Mouse (Mus musculus) forelimb bud, embryonic 11.5 days (tissue): ENCODE data around the gene Cebpg.
A peak's percentile ranks its signal among the peaks of the same experiment; 100 is the strongest.

ENCODE experiments used
- DNase-seq: peaks from one replicate; pipeline ENCODE4 v3.0.0-alpha.2; 2012; ENCODE audit warnings: low read depth, low spot score

Cebpg gene

GRCm38 (mm10) chr7:35054286-35054685, 2.1 kb downstream of the Cebpg start:
- DNase-seq, result no peak

GRCm38 (mm10) chr7:35053161-35053560, 3.2 kb downstream of the Cebpg start:
- no peak for DNase-seq

DNA sequence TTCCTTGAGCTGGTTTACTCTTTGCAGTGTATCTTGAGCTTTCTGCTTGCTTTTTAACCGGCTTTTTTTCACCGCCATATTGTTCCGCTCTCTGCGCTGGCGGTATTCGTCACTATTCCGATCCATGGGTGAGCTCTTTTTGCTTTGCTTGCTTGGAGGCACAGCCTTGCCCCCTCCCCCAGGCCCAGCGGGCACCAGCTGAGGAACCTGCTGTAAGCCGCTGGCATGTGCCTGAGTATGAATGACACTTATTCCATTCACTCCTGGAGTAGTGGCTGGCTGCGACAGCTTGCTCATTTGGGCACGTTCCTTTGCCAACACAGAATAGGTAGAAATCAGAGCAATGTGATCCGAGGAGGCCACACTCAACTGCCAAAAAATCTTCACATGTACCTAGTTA, 5.8 kb downstream of the Cebpg start:
- DNase-seq, result no peak

GRCm38 (mm10) chr7:35046091-35046490, 10.3 kb downstream of the Cebpg start:
- no peak for DNase-seq

GRCm38 (mm10) chr7:35044719-35045118, 11.7 kb downstream of the Cebpg start:
- no peak for DNase-seq

GRCm38 (mm10) chr7:35043266-35043817, 13.0 kb downstream of the Cebpg start:
- no peak for DNase-seq

DNA sequence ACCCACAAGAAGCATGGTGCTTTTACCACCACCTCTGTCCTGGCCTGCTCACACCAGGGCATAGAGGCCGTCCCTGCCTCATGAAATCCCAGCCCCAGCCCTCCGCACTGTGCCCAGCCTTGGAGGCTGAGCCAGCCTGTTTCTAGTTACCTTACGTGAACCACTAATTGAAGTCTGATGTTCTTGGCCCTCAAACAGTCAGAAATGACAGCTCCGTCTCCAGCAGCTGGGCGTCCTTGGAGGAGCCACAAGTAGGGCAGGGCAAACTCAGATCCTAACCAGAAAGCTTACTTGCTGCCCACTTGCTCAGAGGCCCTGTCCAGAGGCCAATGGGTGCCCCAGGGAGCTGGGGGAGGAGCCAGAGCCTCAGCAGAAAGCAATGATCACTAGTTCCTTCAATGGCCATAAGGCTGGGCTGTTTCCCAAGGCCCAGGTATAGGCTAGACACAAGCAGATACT, 13.6 kb downstream of the Cebpg start:
- DNase-seq, result peak; percentile 56

DNA sequence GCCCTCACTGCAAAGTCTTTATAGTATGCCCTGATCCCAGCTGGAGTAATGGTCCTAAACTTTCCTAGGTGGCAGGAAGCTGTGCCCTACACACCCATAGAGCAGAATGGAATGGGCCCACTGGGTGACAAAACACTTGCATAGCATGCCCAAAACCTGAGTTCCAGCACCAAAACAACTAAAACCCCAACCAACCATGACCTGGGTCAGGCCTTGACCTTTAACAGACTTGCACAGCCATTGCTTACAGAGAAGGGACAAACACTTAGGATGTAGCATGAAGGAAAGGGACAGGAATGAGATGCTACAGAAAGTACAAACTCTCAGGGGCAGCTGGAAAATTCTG, 14.2 kb downstream of the Cebpg start:
- no peak for DNase-seq

DNA sequence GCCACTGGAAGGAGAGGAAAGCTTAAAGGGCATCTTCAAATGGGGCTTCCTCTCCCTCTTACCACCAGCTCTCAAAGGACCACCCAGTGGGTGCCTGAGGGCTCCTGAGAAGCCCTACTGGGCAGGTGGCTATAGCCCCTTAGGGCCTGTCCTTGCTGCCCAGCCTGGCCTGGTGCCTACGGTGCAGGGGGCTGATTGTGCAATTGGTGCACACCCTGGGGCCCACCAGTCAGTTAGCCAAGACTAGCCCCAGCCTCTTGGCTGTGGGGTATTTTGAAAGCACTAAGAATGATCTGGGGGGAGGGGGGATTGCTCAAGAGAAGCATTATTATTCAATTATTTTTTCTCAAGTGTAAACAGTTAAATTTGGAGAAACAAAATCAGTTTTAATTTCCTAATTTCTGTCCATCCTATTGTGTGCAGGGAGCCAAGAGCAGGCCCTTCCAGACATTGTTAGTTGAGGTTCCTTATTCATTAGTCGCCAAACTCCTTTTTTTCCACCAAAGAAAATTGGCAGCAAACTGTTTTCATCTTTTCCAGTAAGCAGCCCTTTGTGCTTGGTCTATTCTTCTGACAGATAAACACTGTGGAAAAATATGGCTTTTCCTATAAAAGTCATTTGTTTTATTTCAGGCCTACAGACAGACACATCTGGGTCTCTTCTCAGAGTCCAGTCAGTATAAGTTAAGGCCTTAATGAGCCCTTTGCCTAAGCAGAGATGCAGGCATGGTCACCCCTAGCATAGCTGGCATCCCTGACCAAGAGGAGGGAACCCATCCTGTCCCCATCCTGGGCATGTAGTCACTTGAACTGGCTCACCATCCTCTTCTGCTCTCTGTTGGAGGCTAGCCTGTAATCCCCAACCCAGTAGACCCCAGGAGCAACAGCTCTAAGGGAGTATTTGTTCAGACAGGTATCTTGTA, 14.8 kb downstream of the Cebpg start:
- no peak for DNase-seq

- no peak for DNase-seq
Observed at GRCm38 (mm10) chr7:35040176-35040972, 16.0 kb downstream of the Cebpg start.

DNA sequence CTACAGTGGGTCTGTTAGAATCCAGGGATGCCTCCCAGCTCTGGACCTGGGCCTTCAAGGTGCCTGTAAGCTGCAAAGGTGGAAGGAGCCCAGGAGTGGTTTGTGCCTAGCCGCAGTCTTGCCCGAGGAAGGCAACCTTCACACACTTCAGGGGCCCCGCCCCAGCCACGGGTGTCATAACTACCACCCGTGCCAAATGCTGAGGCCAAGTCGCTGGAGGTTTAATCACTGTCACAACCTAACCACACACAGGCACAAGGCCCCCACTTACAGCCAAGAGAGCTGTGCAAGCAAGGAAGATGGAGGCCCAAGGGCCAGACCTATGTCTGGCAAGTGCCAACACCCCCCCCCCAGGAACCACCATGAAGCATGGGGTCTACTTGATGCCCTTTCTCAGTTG, 19.0 kb downstream of the Cebpg start:
- no peak for DNase-seq

- no peak for DNase-seq
Observed at GRCm38 (mm10) chr7:35036266-35036731, 20.1 kb downstream of the Cebpg start.

DNA sequence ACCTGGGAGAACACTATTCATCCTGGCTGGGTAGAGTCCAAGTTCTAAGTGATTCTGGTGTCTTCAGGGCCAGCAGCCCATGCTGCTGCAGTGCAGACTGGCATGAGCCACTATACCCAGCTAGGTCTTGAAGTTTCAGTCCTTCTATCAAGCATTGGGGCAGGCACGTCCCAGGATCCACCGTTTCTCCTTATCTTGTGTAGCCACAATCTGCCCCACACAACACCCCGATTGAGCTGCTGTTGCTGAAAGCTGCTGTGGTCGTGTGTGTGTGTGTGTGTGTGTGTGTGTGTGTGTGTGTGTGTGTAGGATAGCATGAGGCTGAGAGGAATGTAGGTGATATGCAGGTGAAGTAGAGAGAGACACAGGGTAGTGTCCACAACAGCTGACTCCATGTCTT, 20.8 kb downstream of the Cebpg start:
- DNase-seq, result no peak

GRCm38 (mm10) chr7:35035141-35035553, 21.2 kb downstream of the Cebpg start:
- no peak for DNase-seq

- DNase-seq, result no peak
Observed at GRCm38 (mm10) chr7:35030567-35030966, 25.8 kb downstream of the Cebpg start.

GRCm38 (mm10) chr7:35029648-35030047, 26.7 kb downstream of the Cebpg start:
- no peak for DNase-seq

- DNase-seq, result no peak
Observed at GRCm38 (mm10) chr7:35029228-35029627, 27.1 kb downstream of the Cebpg start.

GRCm38 (mm10) chr7:35028559-35028958, 27.8 kb downstream of the Cebpg start:
- no peak for DNase-seq

DNA sequence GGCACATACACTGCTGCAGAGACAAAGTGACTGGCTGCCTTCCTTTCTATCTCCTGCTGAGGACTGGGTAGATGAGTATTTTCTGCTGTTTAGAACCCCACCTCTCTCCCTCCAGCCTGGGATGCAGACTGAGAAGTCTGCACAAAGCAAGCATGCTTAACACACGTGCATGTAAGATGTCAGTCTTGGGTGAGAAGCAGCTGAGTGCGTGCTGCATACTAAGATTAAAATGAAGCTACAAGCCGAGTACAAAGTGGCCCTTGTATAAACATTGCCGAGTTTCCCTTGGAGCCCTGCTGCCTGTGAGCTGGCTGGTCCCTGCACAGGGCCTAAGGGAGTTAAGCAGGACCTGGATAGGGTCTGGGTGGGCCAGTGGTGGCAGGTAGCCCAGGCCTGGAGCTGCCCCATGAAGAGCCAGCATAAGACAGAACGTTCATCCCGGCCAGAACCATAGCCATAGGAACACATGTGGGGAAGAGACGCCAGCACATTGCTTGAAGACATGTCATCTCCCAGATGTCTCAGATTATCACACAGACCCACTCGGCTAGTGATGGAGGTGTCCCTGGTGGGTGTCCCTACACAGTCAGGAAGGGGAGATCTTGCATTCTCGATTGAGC, 28.5 kb downstream of the Cebpg start:
- no peak for DNase-seq

GRCm38 (mm10) chr7:35026838-35027291, 29.5 kb downstream of the Cebpg start:
- peak; percentile 13 for DNase-seq

DNA sequence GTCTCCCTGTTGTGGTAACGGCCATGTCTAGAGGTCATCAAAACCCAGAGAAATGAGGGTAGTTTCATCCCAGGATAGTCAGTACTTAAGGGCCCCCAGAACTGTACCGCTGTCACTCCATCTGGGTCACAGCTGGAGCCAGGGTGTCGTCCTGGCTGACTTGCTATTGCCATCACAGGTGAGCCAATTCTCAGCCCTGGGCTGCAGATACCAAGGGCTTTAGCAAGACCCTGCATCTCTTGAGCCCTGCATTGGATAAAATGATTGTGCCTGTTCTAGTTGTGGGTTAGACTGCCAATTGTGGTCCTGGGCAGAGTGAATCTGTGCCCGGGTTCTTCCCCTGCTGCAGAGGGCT, 30.1 kb downstream of the Cebpg start:
- no peak for DNase-seq
